Mouse (Mus musculus) MEL (cell line): ENCODE measurements at regions not wholly inside any gene's neighbourhood (a gene's known extent, or its start where the extent isn't known, plus 50 kb on each side); places are given as distances from the start of the nearest gene placed in this dataset.

Experiments
- DNase-seq: peaks from one replicate; pipeline ENCODE4 v3.0.0; 2011; ENCODE audit warnings: low read depth, low spot score
- H3K27ac ChIP-seq: 2 replicates; pipeline ENCODE4 v1.5.1; 2012; ENCODE audit warnings: low read depth, mild to moderate bottlenecking, control low read depth, low read length, moderate library complexity; ENCODE audit not compliant: control insufficient read depth
- H3K27me3 ChIP-seq, 2 experiments: fragments of 150-350 bp in 1 of 2; sonication (generic) in 1 of 2; 2 replicates each; pipeline ENCODE4 v1.6.1; 2012; ENCODE audit warnings: low read length in 2 of 2, mild to moderate bottlenecking in 2 of 2, improper control_type of control experiment in 1 of 2, moderate library complexity in 1 of 2; ENCODE audit not compliant: insufficient read depth in 2 of 2, control insufficient read depth in 1 of 2
- H3K36me3 ChIP-seq, 2 experiments: 2 replicates each; pipeline ENCODE4 v1.6.1; 2012 to 2014; ENCODE audit warnings: low read length in 2 of 2, improper control_type of control experiment in 1 of 2, inconsistent platforms in 1 of 2, mild to moderate bottlenecking in 1 of 2; ENCODE audit not compliant: insufficient read depth in 2 of 2, control insufficient read depth in 1 of 2
- H3K4me1 ChIP-seq, 2 experiments: fragments of 150-350 bp in 1 of 2; sonication (generic) in 1 of 2; 2 replicates each; pipeline ENCODE4 v1.6.1; 2012; ENCODE audit warnings: low read length in 2 of 2, improper control_type of control experiment in 1 of 2, mild to moderate bottlenecking in 1 of 2; ENCODE audit not compliant: insufficient read depth in 2 of 2, control insufficient read depth in 1 of 2
- H3K4me3 ChIP-seq, 2 experiments: fragments of 150-350 bp in 1 of 2; sonication (generic) in 1 of 2; 2 replicates each; pipeline ENCODE4 v1.5.1; 2012; ENCODE audit warnings: low read depth in 2 of 2, low read length in 2 of 2, mild to moderate bottlenecking in 2 of 2, moderate library complexity in 2 of 2, control low read depth in 1 of 2, improper control_type of control experiment in 1 of 2; ENCODE audit not compliant: control insufficient read depth in 1 of 2, insufficient read depth in 1 of 2
- H3K79me2 ChIP-seq: 2 replicates; pipeline ENCODE4 v1.6.1; 2012; ENCODE audit warnings: mild to moderate bottlenecking, low read length, moderate library complexity; ENCODE audit not compliant: control insufficient read depth, poor library complexity, insufficient read depth
- H3K9ac ChIP-seq: 2 replicates; pipeline ENCODE4 v1.6.1; 2012; ENCODE audit warnings: low read depth, mild to moderate bottlenecking, control low read depth, low read length, moderate library complexity; ENCODE audit not compliant: control insufficient read depth, poor library complexity, severe bottlenecking
- H3K9me3 ChIP-seq: fragments of 150-350 bp; sonication (generic); replicated peaks from 2 replicates; pipeline ENCODE4 v1.6.1; 2012; ENCODE audit warnings: mild to moderate bottlenecking, low read length, improper control_type of control experiment, moderate library complexity; ENCODE audit not compliant: insufficient read depth
- BHLHE40 ChIP-seq: IDR thresholded peaks from 2 replicates; pipeline ENCODE4 v1.6.1; 2012; ENCODE audit warnings: low read depth, mild to moderate bottlenecking, inconsistent platforms, low read length, improper control_type of control experiment, borderline replicate concordance
- CHD2 ChIP-seq: IDR thresholded peaks from 2 replicates; pipeline ENCODE4 v1.6.1; 2011; ENCODE audit warnings: low read length, improper control_type of control experiment
- E2F4 ChIP-seq: IDR thresholded peaks from 2 replicates; pipeline ENCODE4 v1.6.1; 2011; ENCODE audit warnings: low read depth, low read length, improper control_type of control experiment, borderline replicate concordance
- ELF1 ChIP-seq: IDR thresholded peaks from 2 replicates; pipeline ENCODE4 v1.6.1; 2014; ENCODE audit warnings: low read depth, mild to moderate bottlenecking, inconsistent platforms, low read length, improper control_type of control experiment, moderate library complexity
- EP300 ChIP-seq, 2 experiments: IDR thresholded peaks; 2 replicates each; pipeline ENCODE4 v1.6.1; 2011; ENCODE audit warnings: improper control_type of control experiment in 2 of 2, low read length in 2 of 2, low read depth in 1 of 2, mild to moderate bottlenecking in 1 of 2
- ETS1 ChIP-seq: IDR thresholded peaks from 2 replicates; pipeline ENCODE4 v1.6.1; 2012; ENCODE audit warnings: low read depth, mild to moderate bottlenecking, inconsistent platforms, low read length, improper control_type of control experiment, moderate library complexity
- GABPA ChIP-seq: IDR thresholded peaks from 2 replicates; pipeline ENCODE4 v1.6.1; 2012; ENCODE audit warnings: low read depth, mild to moderate bottlenecking, inconsistent platforms, low read length, improper control_type of control experiment, moderate library complexity
- MAFK ChIP-seq: IDR thresholded peaks from 2 replicates; pipeline ENCODE4 v1.6.1; 2011; ENCODE audit warnings: low read depth, mild to moderate bottlenecking, low read length, improper control_type of control experiment, borderline replicate concordance
- MAX ChIP-seq: IDR thresholded peaks from 2 replicates; pipeline ENCODE4 v1.6.1; 2011; ENCODE audit warnings: low read length, improper control_type of control experiment
- MEF2A ChIP-seq: IDR thresholded peaks from 2 replicates; pipeline ENCODE4 v1.6.1; 2014; ENCODE audit warnings: low read depth, mild to moderate bottlenecking, inconsistent platforms, low read length, improper control_type of control experiment; ENCODE audit not compliant: poor library complexity, insufficient replicate concordance, severe bottlenecking; ENCODE audit errors: extremely low read depth
- MXI1 ChIP-seq: IDR thresholded peaks from 2 replicates; pipeline ENCODE4 v1.6.1; 2011; ENCODE audit warnings: mild to moderate bottlenecking, low read depth, low read length, improper control_type of control experiment
- NELFE ChIP-seq: IDR thresholded peaks from 2 replicates; pipeline ENCODE4 v1.6.1; 2011; ENCODE audit warnings: low read depth, low read length, improper control_type of control experiment
- POLR2A ChIP-seq, 2 experiments: IDR thresholded peaks; 2 replicates each; pipeline ENCODE4 v1.6.1; 2011 to 2012; ENCODE audit warnings: low read length in 2 of 2, mild to moderate bottlenecking in 2 of 2, control low read depth in 1 of 2, improper control_type of control experiment in 1 of 2, low read depth in 1 of 2, moderate library complexity in 1 of 2; ENCODE audit not compliant: control insufficient read depth in 1 of 2, insufficient read depth in 1 of 2, poor library complexity in 1 of 2
- POLR2AphosphoS2 ChIP-seq: IDR thresholded peaks from 2 replicates; pipeline ENCODE4 v1.6.1; 2011; ENCODE audit warnings: low read length, improper control_type of control experiment
- POLR2AphosphoS5 ChIP-seq: IDR thresholded peaks from 2 replicates; pipeline ENCODE4 v1.6.1; 2012; ENCODE audit warnings: low read depth, borderline replicate concordance, mild to moderate bottlenecking, inconsistent platforms, low read length, moderate library complexity, mixed read lengths
- SMC3 ChIP-seq: IDR thresholded peaks from 2 replicates; pipeline ENCODE4 v1.6.1; 2011; ENCODE audit warnings: low read depth, low read length, improper control_type of control experiment
- TCF12 ChIP-seq: IDR thresholded peaks from 2 replicates; pipeline ENCODE4 v1.6.1; 2014; ENCODE audit warnings: low read depth, mild to moderate bottlenecking, inconsistent platforms, low read length, improper control_type of control experiment, moderate library complexity
- UBTF ChIP-seq: IDR thresholded peaks from 2 replicates; pipeline ENCODE4 v1.6.1; 2012; ENCODE audit warnings: low read depth, mild to moderate bottlenecking, inconsistent platforms, low read length, improper control_type of control experiment, moderate library complexity, borderline replicate concordance; ENCODE audit not compliant: insufficient read depth
- USF1 ChIP-seq: IDR thresholded peaks from 2 replicates; pipeline ENCODE4 v1.6.1; 2014; ENCODE audit warnings: low read depth, mild to moderate bottlenecking, inconsistent platforms, low read length, improper control_type of control experiment, moderate library complexity
- ZC3H11A ChIP-seq: IDR thresholded peaks from 2 replicates; pipeline ENCODE4 v1.6.1; 2012; ENCODE audit warnings: low read depth, mild to moderate bottlenecking, inconsistent platforms, low read length, improper control_type of control experiment
- ZKSCAN1 ChIP-seq: IDR thresholded peaks from 2 replicates; pipeline ENCODE4 v1.6.1; 2012; ENCODE audit warnings: low read depth, mild to moderate bottlenecking, inconsistent platforms, low read length, improper control_type of control experiment, moderate library complexity
- ZMIZ1 ChIP-seq: IDR thresholded peaks from 2 replicates; pipeline ENCODE4 v1.6.1; 2012; ENCODE audit warnings: low read depth, mild to moderate bottlenecking, inconsistent platforms, low read length, improper control_type of control experiment, moderate library complexity
- ZNF384 ChIP-seq: IDR thresholded peaks from 2 replicates; pipeline ENCODE4 v1.6.1; 2012; ENCODE audit warnings: low read depth, mild to moderate bottlenecking, inconsistent platforms, low read length, improper control_type of control experiment

DNA sequence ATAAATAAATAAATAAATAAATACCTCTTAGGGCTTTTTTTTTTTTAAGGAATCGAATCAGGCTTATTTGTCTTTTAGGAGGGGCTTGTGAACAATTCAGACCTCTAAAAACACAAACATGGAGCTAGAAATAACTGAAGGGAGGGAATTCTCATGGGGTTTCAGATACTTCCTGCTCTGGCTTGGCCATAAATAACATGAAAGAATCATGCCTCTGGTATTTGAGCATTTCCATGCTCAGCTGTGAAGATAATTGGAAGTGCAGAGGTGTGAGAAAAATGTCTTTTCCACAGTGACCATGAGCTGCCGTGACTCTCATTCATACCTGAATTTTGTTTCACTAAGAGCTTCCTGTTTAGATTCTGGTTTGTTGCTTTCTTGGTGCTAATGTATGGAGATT lies 86.3 kb upstream of the Itga1 start:
- no peak for TF ChIP-seq MAX
- no peak for TF ChIP-seq ETS1
- TF ChIP-seq MEF2A: no peak
- no peak for TF ChIP-seq UBTF
- Histone ChIP-seq H3K4me3 (no peak overlapping the region), H3K4me1 (no peaks in the 10 kb centered on the region), H3K27me3 (no peaks in the 10 kb centered on the region), H3K36me3 (no peaks in the 10 kb centered on the region), H3K9me3 (no peaks in the 10 kb centered on the region), H3K9ac (no peak overlapping the region), H3K27ac (no peak overlapping the region), H3K79me2 (no peaks in the 10 kb centered on the region)
- no peak for DNase-seq

GRCm38 (mm10) chr13:115187356-115187755 lies 85.6 kb upstream of the Itga1 start:
- no peaks in the 10 kb centered on the region for H3K27me3 ChIP-seq
- no peak for DNase-seq
- H3K27ac ChIP-seq: no peak overlapping the region
- no peaks in the 10 kb centered on the region for H3K36me3 ChIP-seq
- H3K79me2 ChIP-seq: no peaks in the 10 kb centered on the region
- H3K9me3 ChIP-seq: no peaks in the 10 kb centered on the region
- H3K4me1 ChIP-seq: no peaks in the 10 kb centered on the region
- no peak overlapping the region for H3K9ac ChIP-seq
- H3K4me3 ChIP-seq: no peak overlapping the region
- TF ChIP-seq ETS1: no peak
- TF ChIP-seq MEF2A: no peak
- TF ChIP-seq TCF12: no peak
- TF ChIP-seq SMC3: no peak
- TF ChIP-seq POLR2AphosphoS5: no peak
- TF ChIP-seq POLR2A (IDR thresholded peaks at IDR 0.05; ENCODE audit: control insufficient read depth in 1 of 2, insufficient read depth in 1 of 2, low read depth in 1 of 2, low read length in 2 of 2, poor library complexity in 1 of 2): no peak
- no peak for TF ChIP-seq GABPA
- no peak for TF ChIP-seq EP300 (IDR thresholded peaks at IDR 0.05; ENCODE audit: low read depth in 1 of 2, low read length in 2 of 2)
- TF ChIP-seq UBTF: no peak

- H3K36me3 ChIP-seq: no peaks in the 10 kb centered on the region
- H3K27ac ChIP-seq: no peak overlapping the region
- no peak overlapping the region for H3K9ac ChIP-seq
- TF ChIP-seq ZNF384 (no peak), ZKSCAN1 (no peak), E2F4 (no peak), MXI1 (no peak), BHLHE40 (no peak), POLR2AphosphoS2 (no peak), CHD2 (no peak), POLR2AphosphoS5 (no peak), ELF1 (no peak), NELFE (no peak), MAFK (no peak), USF1 (no peak), ZC3H11A (no peak), SMC3 (no peak), ZMIZ1 (no peak)
- DNase-seq: no peak
- H3K27me3 ChIP-seq: no peaks in the 10 kb centered on the region
- no peak overlapping the region for H3K4me3 ChIP-seq
- no peaks in the 10 kb centered on the region for H3K79me2 ChIP-seq
- no peaks in the 10 kb centered on the region for H3K4me1 ChIP-seq
- no peaks in the 10 kb centered on the region for H3K9me3 ChIP-seq
These were observed 80.6 kb upstream of the Itga1 start for GRCm38 (mm10) chr13:115182211-115182870.
